Mouse (Mus musculus): ENCODE data around the gene Pla2g3. TPM values are rescaled to one million over a fixed set of nuclear protein-coding genes. Genes with fewer than 3 reads are reported as not detected.

Gene Pla2g3
- polyA plus RNA-seq, 1 experiment = 0.30 TPM

GRCm38 (mm10) chr11:3462846-3463245 is 25.2 kb upstream of the Pla2g3 start:
- no peaks in the 10 kb centered on the region for H3K27me3 ChIP-seq (ENCODE audit: control insufficient read depth, insufficient read depth, low read length)
- no peaks in the 10 kb centered on the region for H3K36me3 ChIP-seq (ENCODE audit: control insufficient read depth, insufficient read depth, low read length)
- H3K4me1 ChIP-seq (ENCODE audit: control insufficient read depth, insufficient read depth, insufficient read length) = no peaks in the 10 kb centered on the region
- no peak overlapping the region for H3K4me3 ChIP-seq (ENCODE audit: extremely low read depth, insufficient read depth, insufficient read length)
- WGBS = 100% methylated on average over 1 of the region's 1 CpGs
- TF ChIP-seq CTCF (IDR thresholded peaks at IDR 0.05; ENCODE audit: extremely low read depth, insufficient read depth, insufficient read length, insufficient replicate concordance) (no peak), POLR2A (IDR thresholded peaks at IDR 0.05; ENCODE audit: low read depth, low read length) (no peak)
- H3K27ac ChIP-seq (ENCODE audit: insufficient read depth, low read length) = no peak overlapping the region
- no peak for DNase-seq (ENCODE audit: low read depth in 1 of 2, low spot score in 2 of 2)

- Histone ChIP-seq H3K4me1 (ENCODE audit: control insufficient read depth, insufficient read depth, insufficient read length) (no peaks in the 10 kb centered on the region), H3K27me3 (ENCODE audit: control insufficient read depth, insufficient read depth, low read length) (no peaks in the 10 kb centered on the region), H3K27ac (ENCODE audit: insufficient read depth, low read length) (no peak overlapping the region), H3K4me3 (ENCODE audit: extremely low read depth, insufficient read depth, insufficient read length) (no peak overlapping the region), H3K36me3 (ENCODE audit: control insufficient read depth, insufficient read depth, low read length) (no peaks in the 10 kb centered on the region)
- TF ChIP-seq CTCF (IDR thresholded peaks at IDR 0.05; ENCODE audit: extremely low read depth, insufficient read depth, insufficient read length, insufficient replicate concordance) (no peak), POLR2A (IDR thresholded peaks at IDR 0.05; ENCODE audit: low read depth, low read length) (no peak)
- 59% methylated on average over 11 of the region's 11 CpGs for WGBS
- DNase-seq (ENCODE audit: low read depth in 1 of 2, low spot score in 2 of 2) = no peak
Observed at GRCm38 (mm10) chr11:3471448-3471850, 16.6 kb upstream of the Pla2g3 start.

GRCm38 (mm10) chr11:3472484-3472883 is 15.6 kb upstream of the Pla2g3 start:
- WGBS = 34% methylated on average over 1 of the region's 1 CpGs
- no peaks in the 10 kb centered on the region for H3K4me1 ChIP-seq (ENCODE audit: control insufficient read depth, insufficient read depth, insufficient read length)
- no peaks in the 10 kb centered on the region for H3K36me3 ChIP-seq (ENCODE audit: control insufficient read depth, insufficient read depth, low read length)
- DNase-seq (ENCODE audit: low read depth in 1 of 2, low spot score in 2 of 2) = peak; percentile 28 to 77
- TF ChIP-seq POLR2A (IDR thresholded peaks at IDR 0.05; ENCODE audit: low read depth, low read length) (no peak), CTCF (IDR thresholded peaks at IDR 0.05; ENCODE audit: extremely low read depth, insufficient read depth, insufficient read length, insufficient replicate concordance) (peak; percentile 84; the same call in 1 of the 2 replicates)
- no peak overlapping the region for H3K4me3 ChIP-seq (ENCODE audit: extremely low read depth, insufficient read depth, insufficient read length)
- H3K27me3 ChIP-seq (ENCODE audit: control insufficient read depth, insufficient read depth, low read length) = no peaks in the 10 kb centered on the region
- H3K27ac ChIP-seq (ENCODE audit: insufficient read depth, low read length) = no peak overlapping the region

GRCm38 (mm10) chr11:3474480-3475115 is 13.5 kb upstream of the Pla2g3 start:
- DNase-seq (ENCODE audit: low read depth in 1 of 2, low spot score in 2 of 2) = no peak
- 37% methylated on average over 7 of the region's 7 CpGs for WGBS

GRCm38 (mm10) chr11:3475489-3475888 is 12.6 kb upstream of the Pla2g3 start:
- no peaks in the 10 kb centered on the region for H3K27me3 ChIP-seq (ENCODE audit: control insufficient read depth, insufficient read depth, low read length)
- no peak overlapping the region for H3K27ac ChIP-seq (ENCODE audit: insufficient read depth, low read length)
- H3K4me3 ChIP-seq (ENCODE audit: extremely low read depth, insufficient read depth, insufficient read length) = no peak overlapping the region
- DNase-seq (ENCODE audit: low read depth in 1 of 2, low spot score in 2 of 2) = no peak
- no peak for TF ChIP-seq CTCF (IDR thresholded peaks at IDR 0.05; ENCODE audit: extremely low read depth, insufficient read depth, insufficient read length, insufficient replicate concordance)
- no peak for TF ChIP-seq POLR2A (IDR thresholded peaks at IDR 0.05; ENCODE audit: low read depth, low read length)
- H3K36me3 ChIP-seq (ENCODE audit: control insufficient read depth, insufficient read depth, low read length) = no peaks in the 10 kb centered on the region
- H3K4me1 ChIP-seq (ENCODE audit: control insufficient read depth, insufficient read depth, insufficient read length) = no peaks in the 10 kb centered on the region

More at GRCm38 (mm10) chr11:3474480-3475115, 13.5 kb upstream of the Pla2g3 start:
- no peaks in the 10 kb centered on the region for H3K36me3 ChIP-seq (ENCODE audit: control insufficient read depth, insufficient read depth, low read length)
- H3K4me3 ChIP-seq (ENCODE audit: extremely low read depth, insufficient read depth, insufficient read length) = no peak overlapping the region
- no peak overlapping the region for H3K27ac ChIP-seq (ENCODE audit: insufficient read depth, low read length)
- TF ChIP-seq POLR2A (IDR thresholded peaks at IDR 0.05; ENCODE audit: low read depth, low read length) (no peak), CTCF (IDR thresholded peaks at IDR 0.05; ENCODE audit: extremely low read depth, insufficient read depth, insufficient read length, insufficient replicate concordance) (peak; percentile 27; the same call in 1 of the 2 replicates)
- H3K4me1 ChIP-seq (ENCODE audit: control insufficient read depth, insufficient read depth, insufficient read length) = no peaks in the 10 kb centered on the region
- H3K27me3 ChIP-seq (ENCODE audit: control insufficient read depth, insufficient read depth, low read length) = no peaks in the 10 kb centered on the region

GRCm38 (mm10) chr11:3483980-3484642 is 4.0 kb upstream of the Pla2g3 start:
- DNase-seq (ENCODE audit: low read depth in 1 of 2, low spot score in 2 of 2) = no peak
- Histone ChIP-seq H3K4me1 (ENCODE audit: control insufficient read depth, insufficient read depth, insufficient read length) (no peaks in the 10 kb centered on the region), H3K27ac (ENCODE audit: insufficient read depth, low read length) (no peak overlapping the region), H3K27me3 (ENCODE audit: control insufficient read depth, insufficient read depth, low read length) (no peaks in the 10 kb centered on the region), H3K36me3 (ENCODE audit: control insufficient read depth, insufficient read depth, low read length) (no peaks in the 10 kb centered on the region), H3K4me3 (ENCODE audit: extremely low read depth, insufficient read depth, insufficient read length) (no peak overlapping the region)
- TF ChIP-seq POLR2A (IDR thresholded peaks at IDR 0.05; ENCODE audit: low read depth, low read length) = no peak
- TF ChIP-seq CTCF (IDR thresholded peaks at IDR 0.05; ENCODE audit: extremely low read depth, insufficient read depth, insufficient read length, insufficient replicate concordance) = no peak
- 78% methylated on average over 11 of the region's 11 CpGs for WGBS

GRCm38 (mm10) chr11:3486349-3486748 is 1.7 kb upstream of the Pla2g3 start:
- H3K27ac ChIP-seq (ENCODE audit: insufficient read depth, low read length) = no peak overlapping the region
- H3K27me3 ChIP-seq (ENCODE audit: control insufficient read depth, insufficient read depth, low read length) = no peaks in the 10 kb centered on the region
- TF ChIP-seq POLR2A (IDR thresholded peaks at IDR 0.05; ENCODE audit: low read depth, low read length) = no peak
- TF ChIP-seq CTCF (IDR thresholded peaks at IDR 0.05; ENCODE audit: extremely low read depth, insufficient read depth, insufficient read length, insufficient replicate concordance) = no peak
- H3K36me3 ChIP-seq (ENCODE audit: control insufficient read depth, insufficient read depth, low read length) = no peaks in the 10 kb centered on the region
- H3K4me1 ChIP-seq (ENCODE audit: control insufficient read depth, insufficient read depth, insufficient read length) = no peaks in the 10 kb centered on the region
- no peak overlapping the region for H3K4me3 ChIP-seq (ENCODE audit: extremely low read depth, insufficient read depth, insufficient read length)
- DNase-seq (ENCODE audit: low read depth in 1 of 2, low spot score in 2 of 2) = no peak
- WGBS = 53% methylated on average over 7 of the region's 7 CpGs
